Mouse (Mus musculus): Measurements from ENCODE around the gene Carm1. TPM values are rescaled to one million over a fixed set of nuclear protein-coding genes. Genes with fewer than 3 reads are reported as not detected.

Carm1 gene
- polyA plus RNA-seq, 1 experiment from 2014 or later: 78.0 TPM

GRCm38 (mm10) chr9:21545916-21546788 is 542 bp upstream of the Carm1 start:
- peak; percentile 100 for DNase-seq (ENCODE audit: low spot score)
- peak overlapping the region; percentile 75 for H3K4me2 ChIP-seq (ENCODE audit: low read depth, low read length, severe bottlenecking)
- WGBS: under 1% methylated on average over 61 of the region's 67 CpGs
- H3K27me3 ChIP-seq (ENCODE audit: control insufficient read depth, insufficient read depth, low read length): no peaks in the 10 kb centered on the region
- peaks cover 7% of the 10 kb centered on the region for H3K4me1 ChIP-seq (replicated peaks; ENCODE audit: control insufficient read depth, insufficient read depth, low read length)
- H3K27ac ChIP-seq (ENCODE audit: low read depth, low read length): peak overlapping the region; percentile 84
- H3K9ac ChIP-seq (ENCODE audit: low read length): peak overlapping the region; percentile 60
- H3K9me3 ChIP-seq (ENCODE audit: control insufficient read depth, low read length): no peaks in the 10 kb centered on the region
- no peaks in the 10 kb centered on the region for H3K36me3 ChIP-seq (ENCODE audit: control insufficient read depth, insufficient read depth, low read length)
- peak overlapping the region; percentile 78 for H3K4me3 ChIP-seq (ENCODE audit: low read depth, low read length)
- peak; percentile 93 for ATAC-seq (replicated peaks; ENCODE audit: low FRiP score)

DNA sequence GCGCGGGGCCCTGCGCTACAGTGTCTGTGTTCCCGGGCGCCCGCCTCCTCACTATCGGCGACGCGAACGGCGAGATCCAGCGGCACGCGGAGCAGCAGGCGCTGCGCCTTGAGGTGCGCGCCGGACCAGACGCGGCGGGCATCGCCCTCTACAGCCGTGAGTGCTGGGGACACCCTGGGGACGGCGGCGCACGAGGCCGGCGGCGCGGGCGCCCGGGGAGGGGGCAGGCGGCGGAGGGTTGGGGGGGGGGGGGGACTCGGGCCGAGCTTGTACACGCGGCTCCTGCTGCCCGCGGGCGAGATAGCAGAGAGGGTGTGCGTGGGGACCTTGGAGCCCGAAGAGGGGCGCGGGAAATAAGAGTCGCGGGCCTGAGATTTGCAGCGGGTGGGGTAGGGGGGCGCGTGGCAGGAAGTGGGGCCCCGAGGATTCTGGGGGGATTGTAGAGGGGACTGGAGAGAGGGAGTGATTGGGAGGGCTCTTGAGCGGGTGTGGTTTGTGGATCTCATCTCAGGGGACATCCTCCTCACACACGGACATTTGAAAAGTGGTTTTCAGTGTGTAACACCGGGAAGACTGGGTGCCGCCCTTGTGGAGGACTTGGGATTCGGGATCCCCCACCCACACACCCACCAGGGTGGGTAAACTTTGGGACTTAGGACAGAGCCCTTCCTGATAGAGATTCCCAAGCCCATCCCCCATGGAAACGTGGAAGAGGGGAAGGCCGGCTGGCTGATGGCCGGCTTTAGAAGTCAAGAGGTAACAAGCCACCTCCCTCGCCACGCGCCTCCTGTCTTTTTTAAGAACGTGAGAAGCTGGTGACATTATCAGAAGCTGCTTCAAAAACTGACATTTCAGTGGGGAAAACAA is 614 bp downstream of the Carm1 start:
- DNase-seq (ENCODE audit: low spot score) (peak; percentile 85), ATAC-seq (replicated peaks; ENCODE audit: low FRiP score) (peak; percentile 25)
- under 1% methylated on average over 62 of the region's 66 CpGs for WGBS
- no peaks in the 10 kb centered on the region for H3K27me3 ChIP-seq (ENCODE audit: control insufficient read depth, insufficient read depth, low read length)
- peak overlapping the region; percentile 95 for H3K9ac ChIP-seq (ENCODE audit: low read length)
- H3K4me2 ChIP-seq (ENCODE audit: low read depth, low read length, severe bottlenecking): peak overlapping the region; percentile 89
- peaks cover 7% of the 10 kb centered on the region for H3K4me1 ChIP-seq (replicated peaks; ENCODE audit: control insufficient read depth, insufficient read depth, low read length)
- H3K27ac ChIP-seq (ENCODE audit: low read depth, low read length): peak overlapping the region; percentile 91
- no peaks in the 10 kb centered on the region for H3K9me3 ChIP-seq (ENCODE audit: control insufficient read depth, low read length)
- H3K36me3 ChIP-seq (ENCODE audit: control insufficient read depth, insufficient read depth, low read length): no peaks in the 10 kb centered on the region
- H3K4me3 ChIP-seq (ENCODE audit: low read depth, low read length): peak overlapping the region; percentile 78

DNA sequence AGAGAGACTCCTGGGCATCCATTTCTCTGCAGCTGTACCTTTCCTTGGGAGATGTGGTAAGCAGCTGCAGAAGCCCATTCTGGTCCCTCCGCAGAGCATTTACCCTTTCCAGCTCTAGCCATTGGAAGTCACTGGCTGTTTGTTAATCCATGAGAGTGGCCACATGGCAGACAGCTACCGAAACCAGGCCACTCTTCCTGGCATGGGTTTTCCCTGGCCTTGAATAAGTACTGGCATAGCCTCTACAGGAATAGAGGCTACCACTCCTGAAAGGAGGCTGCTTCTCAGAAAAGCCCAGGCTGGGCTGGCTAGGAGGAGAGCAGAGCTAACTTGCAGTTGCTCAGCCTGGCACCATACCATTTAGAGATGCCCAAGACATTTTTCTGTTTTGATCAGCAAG is 4.4 kb downstream of the Carm1 start:
- Histone ChIP-seq H3K9me3 (ENCODE audit: control insufficient read depth, low read length) (no peaks in the 10 kb centered on the region), H3K36me3 (ENCODE audit: control insufficient read depth, insufficient read depth, low read length) (no peaks in the 10 kb centered on the region), H3K27ac (ENCODE audit: low read depth, low read length) (no peak overlapping the region), H3K9ac (ENCODE audit: low read length) (no peak overlapping the region), H3K27me3 (ENCODE audit: control insufficient read depth, insufficient read depth, low read length) (no peaks in the 10 kb centered on the region), H3K4me1 (replicated peaks; ENCODE audit: control insufficient read depth, insufficient read depth, low read length) (peaks cover 7% of the 10 kb centered on the region), H3K4me2 (ENCODE audit: low read depth, low read length, severe bottlenecking) (no peak overlapping the region), H3K4me3 (ENCODE audit: low read depth, low read length) (no peak overlapping the region)
- DNase-seq (ENCODE audit: low spot score) (no peak), ATAC-seq (replicated peaks; ENCODE audit: low FRiP score) (no peak)
- 96% methylated on average over 2 of the region's 2 CpGs for WGBS

DNA sequence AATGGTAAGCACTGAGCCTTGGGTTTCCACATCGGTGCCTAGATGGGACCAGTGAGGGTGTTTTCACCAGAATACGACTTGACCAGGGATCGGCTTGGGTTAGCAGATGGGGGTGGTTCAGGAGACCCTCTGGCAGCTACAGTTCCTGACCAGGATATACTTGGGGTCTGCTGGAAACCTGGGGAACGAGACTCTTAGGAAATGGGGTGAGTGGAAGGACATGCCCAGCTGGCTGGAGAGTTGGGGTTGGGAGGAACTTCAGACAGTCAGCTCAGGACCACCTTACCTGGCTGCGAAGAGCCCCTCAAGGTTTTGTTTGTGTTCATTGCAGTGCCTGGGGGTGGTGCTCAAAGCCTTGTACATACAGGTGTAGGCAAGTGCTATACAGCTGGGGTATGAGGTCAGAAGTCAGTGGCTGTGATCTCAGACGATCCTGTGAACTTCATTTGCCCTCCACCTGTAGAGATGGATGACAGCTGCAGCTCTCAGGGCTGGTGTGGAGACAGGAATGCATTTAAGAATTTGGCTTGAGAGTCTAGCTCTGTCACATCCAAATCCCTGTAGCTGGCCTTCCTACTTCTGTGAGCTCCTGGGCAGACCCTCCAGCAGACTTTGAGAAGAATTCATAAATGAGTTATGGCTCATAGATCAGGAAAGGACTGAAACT is 7.0 kb downstream of the Carm1 start:
- whole genome bisulfite sequencing: 92% methylated on average over 6 of the region's 6 CpGs
- H3K27ac ChIP-seq (ENCODE audit: low read depth, low read length): no peak overlapping the region
- peaks cover under 1% of the 10 kb centered on the region; the same call in 1 of the 2 replicates for H3K4me1 ChIP-seq (replicated peaks; ENCODE audit: control insufficient read depth, insufficient read depth, low read length)
- no peak overlapping the region for H3K4me3 ChIP-seq (ENCODE audit: low read depth, low read length)
- H3K9ac ChIP-seq (ENCODE audit: low read length): no peak overlapping the region
- H3K36me3 ChIP-seq (ENCODE audit: control insufficient read depth, insufficient read depth, low read length): no peaks in the 10 kb centered on the region
- no peaks in the 10 kb centered on the region for H3K9me3 ChIP-seq (ENCODE audit: control insufficient read depth, low read length)
- no peak overlapping the region for H3K4me2 ChIP-seq (ENCODE audit: low read depth, low read length, severe bottlenecking)
- DNase-seq (ENCODE audit: low spot score) (no peak), ATAC-seq (replicated peaks; ENCODE audit: low FRiP score) (no peak)
- no peaks in the 10 kb centered on the region for H3K27me3 ChIP-seq (ENCODE audit: control insufficient read depth, insufficient read depth, low read length)

- Histone ChIP-seq H3K4me1 (replicated peaks; ENCODE audit: control insufficient read depth, insufficient read depth, low read length) (no peaks in the 10 kb centered on the region), H3K27ac (ENCODE audit: low read depth, low read length) (no peak overlapping the region), H3K9ac (ENCODE audit: low read length) (no peak overlapping the region), H3K36me3 (ENCODE audit: control insufficient read depth, insufficient read depth, low read length) (no peaks in the 10 kb centered on the region), H3K9me3 (ENCODE audit: control insufficient read depth, low read length) (no peaks in the 10 kb centered on the region), H3K4me2 (ENCODE audit: low read depth, low read length, severe bottlenecking) (no peak overlapping the region), H3K4me3 (ENCODE audit: low read depth, low read length) (no peak overlapping the region), H3K27me3 (ENCODE audit: control insufficient read depth, insufficient read depth, low read length) (no peaks in the 10 kb centered on the region)
- 94% methylated on average over 6 of the region's 6 CpGs for WGBS
- DNase-seq (ENCODE audit: low spot score): no peak
- ATAC-seq (replicated peaks; ENCODE audit: low FRiP score): no peak
Measured at GRCm38 (mm10) chr9:21555198-21555742, 8.6 kb downstream of the Carm1 start.

GRCm38 (mm10) chr9:21556996-21557395 is 10.3 kb downstream of the Carm1 start:
- no peak overlapping the region for H3K27ac ChIP-seq (ENCODE audit: low read depth, low read length)
- no peak overlapping the region for H3K4me2 ChIP-seq (ENCODE audit: low read depth, low read length, severe bottlenecking)
- 96% methylated on average over 2 of the region's 2 CpGs for WGBS
- H3K27me3 ChIP-seq (ENCODE audit: control insufficient read depth, insufficient read depth, low read length): no peaks in the 10 kb centered on the region
- H3K36me3 ChIP-seq (ENCODE audit: control insufficient read depth, insufficient read depth, low read length): no peaks in the 10 kb centered on the region
- DNase-seq (ENCODE audit: low spot score) (no peak), ATAC-seq (replicated peaks; ENCODE audit: low FRiP score) (no peak)
- no peak overlapping the region for H3K9ac ChIP-seq (ENCODE audit: low read length)
- H3K9me3 ChIP-seq (ENCODE audit: control insufficient read depth, low read length): no peaks in the 10 kb centered on the region
- H3K4me3 ChIP-seq (ENCODE audit: low read depth, low read length): no peak overlapping the region
- H3K4me1 ChIP-seq (replicated peaks; ENCODE audit: control insufficient read depth, insufficient read depth, low read length): no peaks in the 10 kb centered on the region

DNA sequence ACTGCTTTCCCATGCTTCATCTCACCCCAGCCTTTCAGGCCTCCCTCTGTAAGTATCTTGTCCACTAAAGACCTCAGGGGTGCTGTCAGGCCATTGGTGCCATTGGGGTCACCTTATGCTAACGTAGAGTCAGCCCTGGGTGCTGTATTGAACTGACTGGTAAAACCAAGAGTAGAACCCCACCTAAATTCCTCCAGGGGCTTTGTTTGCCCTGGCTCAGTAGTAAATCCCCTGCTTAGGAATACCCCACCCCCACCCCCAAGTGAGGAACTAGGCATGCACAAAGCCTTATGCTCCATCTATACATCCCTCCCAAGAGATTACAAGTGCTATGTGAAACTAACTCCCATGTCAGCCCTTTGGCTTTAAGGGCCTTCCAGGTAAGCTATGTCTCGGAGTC is 10.9 kb downstream of the Carm1 start:
- WGBS: 89% methylated on average over 2 of the region's 2 CpGs
- Histone ChIP-seq H3K4me3 (ENCODE audit: low read depth, low read length) (no peak overlapping the region), H3K27me3 (ENCODE audit: control insufficient read depth, insufficient read depth, low read length) (no peaks in the 10 kb centered on the region), H3K4me2 (ENCODE audit: low read depth, low read length, severe bottlenecking) (no peak overlapping the region), H3K4me1 (replicated peaks; ENCODE audit: control insufficient read depth, insufficient read depth, low read length) (no peaks in the 10 kb centered on the region), H3K9ac (ENCODE audit: low read length) (no peak overlapping the region), H3K36me3 (ENCODE audit: control insufficient read depth, insufficient read depth, low read length) (no peaks in the 10 kb centered on the region), H3K9me3 (ENCODE audit: control insufficient read depth, low read length) (no peaks in the 10 kb centered on the region), H3K27ac (ENCODE audit: low read depth, low read length) (no peak overlapping the region)
- ATAC-seq (replicated peaks; ENCODE audit: low FRiP score) (no peak), DNase-seq (ENCODE audit: low spot score) (no peak)

DNA sequence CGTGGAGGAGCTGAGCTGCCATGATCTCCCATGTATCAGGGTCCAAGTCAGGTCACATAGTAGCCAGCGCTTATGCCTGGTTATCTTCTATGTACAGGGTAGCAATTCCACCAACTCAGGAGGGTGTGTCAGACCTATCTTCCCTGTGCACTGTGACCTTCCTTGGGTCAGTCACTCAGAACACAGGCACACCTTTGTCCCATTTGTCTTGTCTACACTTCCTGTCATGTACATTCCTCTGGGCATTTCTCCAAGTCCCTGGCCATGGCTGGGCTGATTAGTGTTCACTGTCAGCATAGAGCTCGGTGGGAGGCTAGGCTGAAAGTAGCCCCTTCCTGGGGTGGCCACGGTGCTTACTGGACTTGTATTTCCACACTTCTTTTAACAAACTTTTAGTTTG is 11.7 kb downstream of the Carm1 start:
- no peak for DNase-seq (ENCODE audit: low spot score)
- Histone ChIP-seq H3K4me2 (ENCODE audit: low read depth, low read length, severe bottlenecking) (no peak overlapping the region), H3K9ac (ENCODE audit: low read length) (no peak overlapping the region), H3K27me3 (ENCODE audit: control insufficient read depth, insufficient read depth, low read length) (no peaks in the 10 kb centered on the region), H3K9me3 (ENCODE audit: control insufficient read depth, low read length) (no peaks in the 10 kb centered on the region), H3K4me3 (ENCODE audit: low read depth, low read length) (no peak overlapping the region), H3K36me3 (ENCODE audit: control insufficient read depth, insufficient read depth, low read length) (no peaks in the 10 kb centered on the region), H3K4me1 (replicated peaks; ENCODE audit: control insufficient read depth, insufficient read depth, low read length) (no peaks in the 10 kb centered on the region), H3K27ac (ENCODE audit: low read depth, low read length) (no peak overlapping the region)
- WGBS: 97% methylated on average over 4 of the region's 4 CpGs
- no peak for ATAC-seq (replicated peaks; ENCODE audit: low FRiP score)
